Comparison of ENCODE assay signal across 10 mouse cellular contexts in genomic region chr13:118403544-118403943, GRCm38 (mm10). TPM values are rescaled to one million over a fixed set of nuclear protein-coding genes. Genes with fewer than 3 reads are reported as not detected.
DNase-seq lines count a peak whose midpoint lies in the region; ATAC-seq and TF ChIP-seq lines count a peak whose summit lies in the region.
"Had no signal": no experiment of that assay in that cellular context is flagged by ENCODE, and none has a peak within 500 bp of the region (broad histone marks: within the 10 kb centered on the region; RNA-seq: fewer than 3 reads in every experiment).

No protein-coding gene starts in this region.

- peak; percentile 64 for TF ChIP-seq CTCF in gastrocnemius, adult 2 months (IDR thresholded peaks at IDR 0.05)
- peak; percentile 72 for TF ChIP-seq CTCF in forebrain, postnatal 0 days (IDR thresholded peaks at IDR 0.05; ENCODE audit: low read depth)

- no peaks in the 10 kb centered on the region for H3K4me1 ChIP-seq in neural tube, embryonic 11.5 days (ENCODE audit: control insufficient read depth, insufficient read depth, low read length)
- no peaks in the 10 kb centered on the region for H3K4me1 ChIP-seq in neural tube, embryonic 15.5 days
- H3K4me1 ChIP-seq in forebrain, postnatal 0 days (ENCODE audit: insufficient read depth) = no peaks in the 10 kb centered on the region
- H3K4me1 ChIP-seq: limb, embryonic 15.5 days had no signal

- intact Hi-C loops in gastrocnemius, adult 2 months (cut with DNase I) = loop anchor here (10.0 kb wide), 2 partner anchors 191 to 961 kb away; no protein-coding TSS in a partner anchor

- H3K4me3 ChIP-seq in gastrocnemius, adult 2 months = no peak overlapping the region
- H3K4me3 ChIP-seq in neural tube, embryonic 11.5 days (ENCODE audit: low read depth, low read length) = no peak overlapping the region
- H3K4me3 ChIP-seq in neural tube, embryonic 15.5 days (replicated peaks) = no peak overlapping the region
- H3K4me3 ChIP-seq in forebrain, postnatal 0 days (ENCODE audit: low read depth, low read length) = no peak overlapping the region
- H3K4me3 ChIP-seq: limb, embryonic 15.5 days had no signal

- H3K27me3 ChIP-seq in neural tube, embryonic 11.5 days (ENCODE audit: control insufficient read depth, insufficient read depth, low read length) = no peaks in the 10 kb centered on the region
- H3K27me3 ChIP-seq in neural tube, embryonic 15.5 days (replicated peaks) = no peaks in the 10 kb centered on the region
- no peaks in the 10 kb centered on the region for H3K27me3 ChIP-seq in forebrain, postnatal 0 days (ENCODE audit: insufficient read depth, low read length)

- no peak overlapping the region for H3K4me2 ChIP-seq in neural tube, embryonic 11.5 days (ENCODE audit: low read depth)
- H3K4me2 ChIP-seq in neural tube, embryonic 15.5 days = no peak overlapping the region
- no peak overlapping the region for H3K4me2 ChIP-seq in forebrain, postnatal 0 days (ENCODE audit: low read depth)
- H3K4me2 ChIP-seq: heart, embryonic 11.5 days; limb, embryonic 15.5 days had no signal

- DNase-seq in gastrocnemius, adult 2 months = no peak
- no peak for DNase-seq in gastrocnemius, postnatal 4 days (ENCODE audit: low spot score in 2 of 2)
- peak; percentile 13 for DNase-seq in neural tube, embryonic 11.5 days (ENCODE audit: low spot score)
- DNase-seq in forebrain, postnatal 0 days = peak; percentile 75
- no peak for DNase-seq in natural killer cell, adult 2 months (ENCODE audit: low spot score in 2 of 2)
- DNase-seq in testis, postnatal 14 days (ENCODE audit: low spot score) = no peak
- DNase-seq in spleen, adult 18-20 months = no peak

- no peak overlapping the region for H3K27ac ChIP-seq in gastrocnemius, adult 2 months
- no peak overlapping the region for H3K27ac ChIP-seq in neural tube, embryonic 11.5 days (ENCODE audit: low read depth, low read length)
- H3K27ac ChIP-seq in neural tube, embryonic 15.5 days (replicated peaks) = no peak overlapping the region
- no peak overlapping the region for H3K27ac ChIP-seq in forebrain, postnatal 0 days (ENCODE audit: low read depth, low read length)
- H3K27ac ChIP-seq: limb, embryonic 15.5 days had no signal

- no peak overlapping the region for H3K9ac ChIP-seq in neural tube, embryonic 11.5 days (ENCODE audit: low read length)
- H3K9ac ChIP-seq in neural tube, embryonic 15.5 days (replicated peaks) = no peak overlapping the region
- H3K9ac ChIP-seq in forebrain, postnatal 0 days = no peak overlapping the region
- H3K9ac ChIP-seq: limb, embryonic 15.5 days had no signal

- no peaks in the 10 kb centered on the region for H3K36me3 ChIP-seq in neural tube, embryonic 11.5 days (ENCODE audit: control insufficient read depth, insufficient read depth, low read length)
- H3K36me3 ChIP-seq in neural tube, embryonic 15.5 days = no peaks in the 10 kb centered on the region
- no peaks in the 10 kb centered on the region for H3K36me3 ChIP-seq in forebrain, postnatal 0 days (ENCODE audit: insufficient read depth)
- H3K36me3 ChIP-seq: limb, embryonic 15.5 days had no signal

- ATAC-seq in neural tube, embryonic 11.5 days (ENCODE audit: insufficient read depth, low FRiP score, low TSS enrichment) = no peak
- ATAC-seq in neural tube, embryonic 15.5 days (ENCODE audit: low FRiP score) = no peak; the same call in 1 of the 2 replicates
- ATAC-seq in forebrain, postnatal 0 days = peak; percentile 78

- H3K9me3 ChIP-seq in neural tube, embryonic 11.5 days (ENCODE audit: control insufficient read depth, low read length) = no peaks in the 10 kb centered on the region
- no peaks in the 10 kb centered on the region for H3K9me3 ChIP-seq in neural tube, embryonic 15.5 days (replicated peaks)
- no peaks in the 10 kb centered on the region for H3K9me3 ChIP-seq in forebrain, postnatal 0 days (ENCODE audit: low read length)
- H3K9me3 ChIP-seq: limb, embryonic 15.5 days had no signal

RNA-seq across cellular contexts. Expression of gene Mrps30, which starts 16.5 kb away (rescaled TPM):
- total RNA-seq in gastrocnemius, adult 2 months (2021) = 10 to 100 TPM; 16.0 to 16.8 TPM
- total RNA-seq in gastrocnemius, postnatal 4 days (2021) = 10 to 100 TPM; 18.3 to 20.7 TPM
- polyA plus RNA-seq in neural tube, embryonic 11.5 days (2014; fragmentation: Nextera tagmentation; extraction: Ambion mirVana) = 36.4 and 36.7 TPM in 2 replicates
- 25.6 and 26.1 TPM in 2 replicates for polyA plus RNA-seq in neural tube, embryonic 15.5 days (2015; fragmentation: Nextera tagmentation; extraction: Ambion mirVana)
- total RNA-seq in forebrain, postnatal 0 days (2014; rRNA removed) = 20.5 and 24.2 TPM in 2 replicates
- 31.1 and 37.5 TPM in 2 replicates for polyA plus RNA-seq in forebrain, postnatal 0 days (2015; fragmentation: Nextera tagmentation; extraction: Ambion mirVana)

RNA-seq across cellular contexts. Expression of gene B430218F22Rik, which starts 17.1 kb away (rescaled TPM):
- total RNA-seq in gastrocnemius, adult 2 months (2021) = not detected
- total RNA-seq in gastrocnemius, postnatal 4 days (2021) = not detected
- polyA plus RNA-seq in neural tube, embryonic 11.5 days (2014; fragmentation: Nextera tagmentation; extraction: Ambion mirVana) = 0.52 and 0.82 TPM in 2 replicates
- 0.96 and 1.8 TPM in 2 replicates for polyA plus RNA-seq in neural tube, embryonic 15.5 days (2015; fragmentation: Nextera tagmentation; extraction: Ambion mirVana)
- 0.43 and 1.0 TPM in 2 replicates for total RNA-seq in forebrain, postnatal 0 days (2014; rRNA removed)
- 1.7 and 2.7 TPM in 2 replicates for polyA plus RNA-seq in forebrain, postnatal 0 days (2015; fragmentation: Nextera tagmentation; extraction: Ambion mirVana)

Comparison
In these comparisons a context has a peak if more than half of its experiments do, and no peak if none do; other contexts are left out.
1. DNase-seq: peak in neural tube, embryonic 11.5 days (single experiment) and forebrain, postnatal 0 days (single experiment); none in gastrocnemius, adult 2 months (single experiment), gastrocnemius, postnatal 4 days (0 of 2), natural killer cell, adult 2 months (0 of 2), testis, postnatal 14 days (single experiment) and spleen, adult 18-20 months (0 of 2).